Mouse (Mus musculus) liver, adult 2 months (tissue): ENCODE measurements at regions not wholly inside any gene's neighbourhood (a gene's known extent, or its start where the extent isn't known, plus 50 kb on each side); places are given as distances from the start of the nearest gene placed in this dataset.
A peak's percentile ranks its signal among the peaks of the same experiment; 100 is the strongest.

Experiments
- CTCF ChIP-seq: fragments of 200-500 bp; IDR thresholded peaks from 2 replicates; pipeline ENCODE4 v1.5.1; 2011; ENCODE audit warnings: low read depth, low read length, control low read depth
- POLR2A ChIP-seq: fragments of 200-500 bp; IDR thresholded peaks from 2 replicates; pipeline ENCODE4 v1.6.1; 2011; ENCODE audit warnings: low read length, control low read depth; ENCODE audit not compliant: insufficient read depth; ENCODE audit errors: extremely low read depth

DNA sequence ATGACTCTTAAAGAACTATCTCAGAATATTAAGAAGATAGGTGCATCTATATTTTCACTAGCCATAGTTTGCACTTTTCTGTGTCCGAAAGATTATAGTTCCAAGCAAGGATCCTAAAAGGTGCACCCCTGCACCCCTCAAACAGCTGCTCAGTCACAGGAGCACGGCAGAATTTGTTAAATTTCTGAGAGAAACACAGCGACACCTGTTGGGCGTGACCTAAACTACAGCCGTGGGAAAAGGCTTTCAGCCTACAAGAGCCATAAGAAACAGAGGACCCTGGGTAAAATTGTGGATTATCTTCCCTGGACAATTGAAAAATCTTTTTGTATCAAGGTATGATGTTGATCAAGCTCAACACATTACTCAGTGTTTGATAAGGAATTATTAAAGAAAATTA is 214.7 kb upstream of the Pmfbp1 start:
- TF ChIP-seq POLR2A (no peak), CTCF (peak; percentile 55; the same call in 1 of the 2 replicates)
